Mouse (Mus musculus) midbrain, embryonic 16.5 days (tissue): Measurements from ENCODE around the gene Lypd6b. TPM values are rescaled to one million over a fixed set of nuclear protein-coding genes. Genes with fewer than 3 reads are reported as not detected.

Experiments used
- ATAC-seq: fragments of 200-750 bp; cut with Nextera tagmentation; 2 replicates; pipeline ENCODE4 v1.8.0; 2017; ENCODE audit warnings: moderate TSS enrichment
- H3K27ac ChIP-seq: fragments of 300-500 bp; sonication (generic); 2 replicates; pipeline ENCODE4 v1.5.1; 2014; ENCODE audit warnings: mild to moderate bottlenecking, low read length, mixed read lengths
- H3K27me3 ChIP-seq: fragments of 300-500 bp; sonication (generic); 2 replicates; pipeline ENCODE4 v1.6.1; 2014; ENCODE audit warnings: low read depth, low read length, mixed read lengths; ENCODE audit not compliant: control insufficient read depth, insufficient read depth
- H3K36me3 ChIP-seq: fragments of 300-500 bp; sonication (generic); 2 replicates; pipeline ENCODE4 v1.6.1; 2014; ENCODE audit warnings: mild to moderate bottlenecking, low read length, moderate library complexity, mixed read lengths; ENCODE audit not compliant: control insufficient read depth, insufficient read depth
- H3K4me1 ChIP-seq: fragments of 300-500 bp; sonication (generic); 2 replicates; pipeline ENCODE4 v1.6.1; 2014; ENCODE audit warnings: mild to moderate bottlenecking, low read length, mixed read lengths; ENCODE audit not compliant: control insufficient read depth, insufficient read depth
- H3K4me2 ChIP-seq: fragments of 300-500 bp; sonication (generic); 2 replicates; pipeline ENCODE4 v1.6.1; 2014; ENCODE audit warnings: mild to moderate bottlenecking, low read length, mixed read lengths
- H3K4me3 ChIP-seq: fragments of 300-500 bp; sonication (generic); 2 replicates; pipeline ENCODE4 v1.5.1; 2014; ENCODE audit warnings: low read depth, mild to moderate bottlenecking, low read length, moderate library complexity, mixed read lengths
- H3K9ac ChIP-seq: fragments of 300-500 bp; sonication (generic); 2 replicates; pipeline ENCODE4 v1.6.1; 2014; ENCODE audit warnings: low read depth, low read length, mixed read lengths
- H3K9me3 ChIP-seq: fragments of 300-500 bp; sonication (generic); replicated peaks from 2 replicates; pipeline ENCODE4 v1.6.1; 2014; ENCODE audit warnings: mild to moderate bottlenecking, low read length, mixed read lengths; ENCODE audit not compliant: control insufficient read depth, poor library complexity, severe bottlenecking
- WGBS: fragments of 180-500 bp; shearing (Covaris S2); extraction: QIAGEN DNeasy Blood & Tissue Kit; methylation state at CpG from one replicate; pipeline ENCODE4 v1.1.7; 2014; 5-methylcytosine and 5-hydroxymethylcytosine counted together
- polyA plus RNA-seq: library from polyadenylated mRNA; unstranded; fragments of >200 nt; fragmentation: Nextera tagmentation; extraction: Ambion mirVana; gene quantifications from 2 replicates; pipeline ENCODE4 v1.2.1, GENCODE M21; 2015

Gene Lypd6b
- polyA plus RNA-seq, 1 experiment from 2014 or later: 20.5 TPM

DNA sequence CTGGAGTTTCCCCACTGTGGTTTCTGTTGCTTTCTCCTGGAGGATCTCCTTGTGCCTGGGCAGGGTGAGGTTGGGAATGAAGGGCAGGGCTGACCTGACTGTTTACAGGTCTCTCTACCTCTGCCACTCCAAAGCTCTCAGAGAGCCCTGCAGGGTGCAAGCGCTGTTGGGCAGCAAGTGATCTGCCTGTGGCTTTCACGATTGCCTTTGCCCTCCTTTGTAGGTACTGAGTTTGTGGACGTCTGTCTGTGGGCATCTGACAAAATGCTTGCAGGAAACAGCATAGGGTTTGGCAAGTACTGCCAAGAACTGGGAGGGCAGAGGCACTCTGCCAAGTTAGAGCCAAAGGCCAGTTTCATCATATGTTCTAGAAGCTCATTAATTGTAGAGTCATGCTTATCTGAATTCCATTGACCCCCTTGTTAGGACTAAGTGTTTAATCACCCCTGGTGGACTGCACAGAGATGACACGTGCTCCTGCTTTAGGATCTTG is 24.4 kb downstream of the Lypd6b start:
- no peak for ATAC-seq
- Histone ChIP-seq H3K36me3 (no peaks in the 10 kb centered on the region), H3K27ac (no peak overlapping the region), H3K4me1 (peaks cover 8% of the 10 kb centered on the region; the same call in 1 of the 2 replicates), H3K9ac (no peak overlapping the region), H3K9me3 (no peaks in the 10 kb centered on the region), H3K4me3 (no peak overlapping the region), H3K4me2 (no peak overlapping the region), H3K27me3 (no peaks in the 10 kb centered on the region)
- 31% methylated on average over 4 of the region's 4 CpGs for WGBS

- H3K4me1 ChIP-seq: peaks cover 8% of the 10 kb centered on the region; the same call in 1 of the 2 replicates
- no peak for ATAC-seq
- no peaks in the 10 kb centered on the region for H3K27me3 ChIP-seq
- no peak overlapping the region for H3K9ac ChIP-seq
- no peaks in the 10 kb centered on the region for H3K9me3 ChIP-seq
- H3K27ac ChIP-seq: no peak overlapping the region
- no peak overlapping the region for H3K4me2 ChIP-seq
- H3K4me3 ChIP-seq: no peak overlapping the region
- no peaks in the 10 kb centered on the region for H3K36me3 ChIP-seq
- 75% methylated on average over 4 of the region's 4 CpGs for WGBS
Measured at GRCm38 (mm10) chr2:49813151-49813550, 25.7 kb downstream of the Lypd6b start.

- H3K36me3 ChIP-seq: no peaks in the 10 kb centered on the region
- H3K9me3 ChIP-seq: no peaks in the 10 kb centered on the region
- no peak overlapping the region for H3K4me3 ChIP-seq
- no peaks in the 10 kb centered on the region for H3K27me3 ChIP-seq
- no peak overlapping the region for H3K27ac ChIP-seq
- WGBS: 77% methylated on average over 6 of the region's 6 CpGs
- H3K4me2 ChIP-seq: no peak overlapping the region
- ATAC-seq: no peak
- H3K9ac ChIP-seq: no peak overlapping the region
- H3K4me1 ChIP-seq: peaks cover 8% of the 10 kb centered on the region; the same call in 1 of the 2 replicates
Measured at GRCm38 (mm10) chr2:49814011-49814410, 26.5 kb downstream of the Lypd6b start.

GRCm38 (mm10) chr2:49815696-49816320 is 28.3 kb downstream of the Lypd6b start:
- no peaks in the 10 kb centered on the region for H3K9me3 ChIP-seq
- H3K36me3 ChIP-seq: no peaks in the 10 kb centered on the region
- H3K27me3 ChIP-seq: no peaks in the 10 kb centered on the region
- 63% methylated on average over 3 of the region's 3 CpGs for WGBS
- peaks cover 8% of the 10 kb centered on the region; the same call in 1 of the 2 replicates for H3K4me1 ChIP-seq
- no peak overlapping the region for H3K4me2 ChIP-seq
- H3K27ac ChIP-seq: no peak overlapping the region
- no peak overlapping the region for H3K4me3 ChIP-seq
- H3K9ac ChIP-seq: no peak overlapping the region
- peak; percentile 51; the same call in 1 of the 2 replicates for ATAC-seq

GRCm38 (mm10) chr2:49816549-49816948 is 29.1 kb downstream of the Lypd6b start:
- no peaks in the 10 kb centered on the region for H3K9me3 ChIP-seq
- H3K36me3 ChIP-seq: no peaks in the 10 kb centered on the region
- ATAC-seq: no peak
- no peak overlapping the region for H3K27ac ChIP-seq
- H3K4me2 ChIP-seq: no peak overlapping the region
- WGBS: 86% methylated on average over 5 of the region's 5 CpGs
- no peak overlapping the region for H3K9ac ChIP-seq
- H3K4me3 ChIP-seq: no peak overlapping the region
- H3K4me1 ChIP-seq: peaks cover 4% of the 10 kb centered on the region; the same call in 1 of the 2 replicates
- H3K27me3 ChIP-seq: no peaks in the 10 kb centered on the region

- no peak for ATAC-seq
- Histone ChIP-seq H3K9ac (no peak overlapping the region), H3K4me3 (no peak overlapping the region), H3K4me2 (no peak overlapping the region), H3K9me3 (no peaks in the 10 kb centered on the region), H3K36me3 (no peaks in the 10 kb centered on the region), H3K27ac (no peak overlapping the region), H3K4me1 (no peaks in the 10 kb centered on the region), H3K27me3 (no peaks in the 10 kb centered on the region)
- 90% methylated on average over 3 of the region's 3 CpGs for WGBS
Measured at GRCm38 (mm10) chr2:49817151-49817550, 29.7 kb downstream of the Lypd6b start.

- H3K4me1 ChIP-seq: no peaks in the 10 kb centered on the region
- H3K27me3 ChIP-seq: no peaks in the 10 kb centered on the region
- H3K36me3 ChIP-seq: no peaks in the 10 kb centered on the region
- no peak overlapping the region for H3K4me3 ChIP-seq
- H3K27ac ChIP-seq: no peak overlapping the region
- ATAC-seq: no peak
- H3K9me3 ChIP-seq: no peaks in the 10 kb centered on the region
- no peak overlapping the region for H3K9ac ChIP-seq
- WGBS: 92% methylated on average over 5 of the region's 5 CpGs
- H3K4me2 ChIP-seq: no peak overlapping the region
Measured at GRCm38 (mm10) chr2:49818126-49818525, 30.6 kb downstream of the Lypd6b start.

GRCm38 (mm10) chr2:49822312-49822711 is 34.8 kb downstream of the Lypd6b start:
- H3K9me3 ChIP-seq: no peaks in the 10 kb centered on the region
- no peak overlapping the region for H3K27ac ChIP-seq
- H3K4me3 ChIP-seq: no peak overlapping the region
- no peaks in the 10 kb centered on the region for H3K36me3 ChIP-seq
- no peaks in the 10 kb centered on the region for H3K4me1 ChIP-seq
- no peak overlapping the region for H3K9ac ChIP-seq
- no peak for ATAC-seq
- 95% methylated on average over 1 of the region's 1 CpGs for WGBS
- no peak overlapping the region for H3K4me2 ChIP-seq
- no peaks in the 10 kb centered on the region for H3K27me3 ChIP-seq

DNA sequence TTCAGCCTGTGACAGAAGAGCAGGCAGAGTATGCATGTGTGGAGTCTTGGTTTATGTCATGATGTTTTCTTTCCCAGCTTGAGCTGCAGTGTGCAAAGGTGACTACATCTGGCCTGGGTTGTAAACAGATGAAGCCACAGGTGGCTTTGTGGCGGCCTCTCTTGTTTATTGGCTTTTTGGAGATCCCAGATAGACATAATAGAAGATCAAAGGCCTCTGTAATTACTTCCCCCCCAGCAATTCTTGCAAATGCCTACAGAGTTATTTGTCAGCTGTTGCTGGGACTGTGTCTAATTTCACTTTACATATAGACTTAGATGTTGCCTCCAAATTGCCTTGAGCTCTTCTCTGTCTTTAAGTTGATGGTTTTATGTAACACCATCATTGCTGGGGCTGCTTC is 38.1 kb downstream of the Lypd6b start:
- no peak overlapping the region for H3K4me3 ChIP-seq
- H3K9me3 ChIP-seq: no peaks in the 10 kb centered on the region
- H3K36me3 ChIP-seq: no peaks in the 10 kb centered on the region
- 29% methylated on average over 1 of the region's 1 CpGs for WGBS
- H3K4me1 ChIP-seq: no peaks in the 10 kb centered on the region
- no peak overlapping the region for H3K9ac ChIP-seq
- ATAC-seq: no peak
- H3K4me2 ChIP-seq: no peak overlapping the region
- no peaks in the 10 kb centered on the region for H3K27me3 ChIP-seq
- H3K27ac ChIP-seq: no peak overlapping the region
